Mouse (Mus musculus) ovary, postnatal 14 days (tissue): ENCODE results near the gene Stard13.

Experiments used
- DNase-seq: peaks from one replicate; pipeline ENCODE4 v3.0.0; 2022; ENCODE audit warnings: low spot score

The Stard13 gene

GRCm38 (mm10) chr5:151142671-151143601 lies 90.7 kb downstream of the Stard13 start:
- no peak for DNase-seq

DNA sequence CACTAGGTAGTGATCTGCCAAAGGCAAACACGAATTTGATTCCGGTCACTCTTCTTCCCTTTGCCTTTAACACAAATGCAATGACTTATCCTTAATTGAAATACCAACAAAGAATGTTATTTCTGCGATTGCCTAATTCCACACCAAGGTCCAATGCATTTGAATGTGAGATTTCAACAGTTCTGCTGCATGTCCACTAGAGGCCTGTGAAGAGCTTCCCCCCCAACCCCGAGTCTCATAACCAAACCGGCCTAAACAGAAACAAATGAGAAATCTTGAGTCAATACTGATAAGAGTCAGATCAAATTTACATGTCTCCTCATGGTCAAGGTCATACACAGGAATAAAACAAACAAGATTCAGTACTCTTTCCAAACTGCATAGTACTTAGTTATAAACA lies 91.4 kb downstream of the Stard13 start:
- no peak for DNase-seq

DNA sequence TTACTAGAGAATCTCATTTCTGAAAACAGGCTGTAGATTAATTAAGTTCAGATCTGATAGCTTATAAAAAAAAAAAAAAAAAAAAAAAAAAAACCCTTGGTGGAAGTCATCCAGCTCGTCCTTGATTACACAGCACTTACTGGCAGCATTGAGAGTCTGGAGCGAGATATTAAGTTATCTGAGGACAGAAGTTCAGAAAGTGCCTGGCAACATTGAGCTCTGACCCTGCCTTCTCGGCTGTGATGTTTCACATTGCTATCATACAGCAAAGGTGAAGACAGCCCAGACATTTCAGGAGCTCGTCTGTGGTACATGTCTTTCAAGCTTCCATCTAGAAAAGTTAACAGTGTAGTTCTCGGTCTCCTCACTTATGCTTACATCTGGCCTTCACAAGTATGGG lies 95.7 kb downstream of the Stard13 start:
- no peak for DNase-seq

DNA sequence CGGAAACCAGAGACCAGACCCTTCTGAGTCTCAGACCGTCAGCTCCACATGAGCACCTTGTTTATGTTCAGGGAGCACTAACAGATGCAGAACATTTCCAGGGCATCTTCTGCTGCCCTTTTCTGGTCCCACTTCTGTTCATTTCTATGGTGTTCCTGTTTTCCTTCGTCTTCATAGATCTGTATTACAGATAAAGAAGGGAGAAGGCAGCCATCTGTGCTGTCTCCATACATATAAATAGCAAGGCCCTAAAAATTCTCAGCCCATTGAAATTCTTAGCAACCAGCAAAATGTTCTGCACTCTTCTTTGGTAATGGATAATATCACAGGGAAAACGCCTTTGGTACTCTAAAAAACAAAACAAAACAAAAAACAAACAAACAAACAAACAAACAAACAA lies 96.3 kb downstream of the Stard13 start:
- no peak for DNase-seq

DNA sequence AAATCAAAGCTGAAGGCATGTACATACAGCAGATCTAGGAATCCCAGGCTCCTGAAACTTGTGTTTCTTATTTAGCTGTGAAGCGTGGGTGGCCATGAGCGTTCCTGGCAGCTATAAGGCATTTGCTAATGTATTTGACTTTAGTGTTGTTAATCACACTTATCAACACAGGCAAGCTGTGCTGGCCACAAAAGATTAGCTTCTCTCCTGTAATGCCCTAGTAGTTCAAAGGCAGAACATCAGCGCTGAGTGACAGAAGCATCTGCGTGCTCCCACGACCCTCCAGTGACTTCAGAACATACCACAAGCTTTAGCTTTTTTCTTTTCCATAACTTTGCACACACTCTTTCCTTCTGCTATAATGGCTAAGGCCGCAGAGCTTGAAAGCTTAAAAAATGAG lies 97.7 kb downstream of the Stard13 start:
- DNase-seq: no peak

DNA sequence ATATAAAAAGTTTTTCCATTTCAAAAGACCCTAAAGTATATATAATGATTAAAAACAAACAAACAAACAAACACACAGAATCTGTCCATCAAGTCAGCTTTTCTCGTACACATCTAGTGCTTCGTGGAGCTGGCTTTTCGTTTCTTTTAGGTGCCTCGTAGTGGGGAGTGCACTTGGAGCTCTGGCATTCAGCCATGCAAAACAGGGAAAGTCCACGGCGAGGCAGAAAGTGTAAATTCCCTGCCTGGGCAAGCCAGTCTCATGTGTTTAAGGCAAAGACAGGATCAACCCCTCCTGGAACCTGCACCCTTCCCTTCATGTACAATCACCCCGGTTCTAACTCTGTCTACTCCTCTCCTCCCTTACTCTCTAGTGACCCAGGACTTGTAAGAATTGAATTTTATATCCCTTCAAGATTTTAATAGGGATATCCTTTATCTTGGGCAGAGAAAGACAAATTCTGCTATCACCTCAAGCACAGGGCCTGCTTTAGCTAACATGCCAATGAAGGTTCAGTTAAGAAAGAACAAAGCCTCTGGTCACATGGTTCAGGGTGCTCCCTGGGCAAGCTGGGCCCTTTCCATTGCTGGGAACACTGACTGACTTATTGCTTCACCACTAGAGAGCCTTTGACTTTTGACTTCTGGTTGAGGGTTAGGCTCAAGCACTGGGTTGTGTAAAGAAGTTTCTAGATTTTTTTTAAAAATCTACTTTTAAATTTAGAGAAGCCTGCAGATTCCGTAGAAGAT lies 98.4 kb downstream of the Stard13 start:
- no peak for DNase-seq

DNA sequence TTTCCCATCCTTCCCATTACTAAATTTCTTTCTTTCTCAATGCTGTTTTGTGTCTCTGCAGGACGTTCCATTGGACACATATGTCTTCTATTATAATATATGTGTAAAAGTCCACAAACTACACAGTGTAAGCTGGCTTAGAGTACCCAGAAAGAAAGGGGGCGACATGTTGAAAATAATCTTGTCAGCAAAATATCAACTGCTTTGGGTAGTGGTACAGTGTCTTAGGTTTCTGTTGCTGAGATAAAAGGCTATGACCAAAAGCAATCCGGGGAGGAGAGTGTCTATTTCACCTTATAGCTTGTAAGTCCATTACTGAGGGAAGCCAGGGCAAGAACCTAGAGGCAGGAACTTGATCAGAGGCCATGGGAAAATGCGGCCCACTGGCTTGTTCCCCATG lies 99.4 kb downstream of the Stard13 start:
- DNase-seq: no peak

DNA sequence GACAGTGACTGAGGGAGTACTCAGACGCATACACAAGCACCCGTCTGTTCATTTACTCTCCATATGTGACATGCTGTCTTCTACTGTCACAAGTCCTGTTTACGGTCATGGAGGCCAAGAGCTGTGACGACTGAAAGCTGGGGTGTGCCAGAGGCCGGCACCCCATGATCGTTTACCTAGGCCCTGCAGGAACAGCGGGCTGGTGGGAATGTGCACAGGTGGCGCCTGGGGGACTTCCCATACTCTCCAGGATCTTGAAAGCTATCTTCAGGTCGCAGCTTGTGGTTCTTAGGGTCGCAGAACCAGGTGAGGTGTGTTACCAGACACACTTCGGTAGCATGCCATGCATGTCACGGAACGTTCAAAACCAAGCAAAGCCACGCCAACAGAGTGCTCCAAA lies 99.9 kb downstream of the Stard13 start:
- no peak for DNase-seq

DNA sequence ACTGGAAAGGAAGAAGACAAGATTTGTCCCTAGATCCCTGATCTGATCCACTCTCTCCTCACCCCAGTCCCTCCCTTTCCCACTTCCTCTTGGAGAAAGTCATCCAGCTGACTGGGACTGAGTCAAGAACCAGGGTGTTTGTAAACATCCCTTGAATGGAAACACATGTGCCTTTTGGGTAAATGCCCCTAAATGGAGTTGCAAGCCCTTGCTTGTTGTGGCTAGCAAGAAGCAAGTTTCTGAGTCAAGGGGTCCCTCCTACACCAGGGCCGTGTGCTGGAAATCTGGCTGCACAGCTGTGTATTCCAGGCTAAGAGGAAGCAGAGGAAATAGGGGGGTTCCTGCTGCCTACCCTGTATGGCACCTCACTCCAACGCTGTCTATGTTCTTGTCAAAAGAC lies 103.9 kb downstream of the Stard13 start:
- DNase-seq: no peak

- no peak for DNase-seq
These were observed 106.3 kb downstream of the Stard13 start for GRCm38 (mm10) chr5:151127298-151127717.

DNA sequence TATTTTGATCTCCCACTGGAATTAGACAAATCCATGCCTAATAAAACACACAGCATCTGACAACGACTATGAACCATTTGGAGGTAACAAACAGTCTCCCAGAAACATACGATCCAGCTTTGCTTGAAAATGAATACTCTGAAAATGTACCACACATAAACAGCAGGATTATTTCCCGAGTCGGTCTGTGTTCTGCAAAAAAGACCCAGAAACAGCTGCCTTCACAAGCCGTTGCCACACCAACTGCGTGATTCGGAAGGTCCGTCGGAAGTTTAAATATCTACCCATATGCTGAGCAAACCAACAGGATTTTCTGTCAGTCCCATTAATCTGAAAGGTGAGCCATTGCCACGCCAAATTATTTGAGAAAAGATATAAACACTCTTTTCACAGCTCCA lies 107.0 kb downstream of the Stard13 start:
- DNase-seq: no peak

DNA sequence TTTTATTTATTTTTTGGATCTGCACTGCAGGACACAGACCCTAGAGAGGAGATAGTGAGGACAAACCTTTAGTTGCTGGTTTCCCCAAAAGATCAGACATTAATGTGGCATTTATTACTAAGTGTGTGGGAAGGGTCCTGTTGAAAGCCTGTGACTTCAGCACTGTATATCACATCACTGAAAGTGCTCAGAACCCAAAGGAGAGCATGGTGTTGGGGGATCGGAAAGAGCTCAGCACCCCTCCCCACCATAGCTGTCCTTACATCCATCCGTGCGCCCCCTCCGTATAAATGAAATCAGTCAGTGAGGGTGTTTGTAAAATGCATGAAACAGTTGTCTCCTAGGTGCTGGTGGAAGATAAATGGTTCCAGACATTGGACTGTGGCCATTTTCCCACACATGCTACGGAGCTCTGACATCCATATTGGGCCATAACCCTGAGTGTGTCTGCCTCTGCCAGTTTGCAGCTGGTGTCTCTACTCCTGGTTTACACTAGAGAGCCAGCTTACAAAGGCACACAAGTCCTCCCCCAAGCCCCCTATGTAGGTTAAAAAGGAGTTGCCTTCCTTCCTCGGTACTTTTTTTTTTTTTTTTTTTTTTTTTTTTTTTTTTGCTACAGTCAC lies 107.5 kb downstream of the Stard13 start:
- DNase-seq: no peak

DNA sequence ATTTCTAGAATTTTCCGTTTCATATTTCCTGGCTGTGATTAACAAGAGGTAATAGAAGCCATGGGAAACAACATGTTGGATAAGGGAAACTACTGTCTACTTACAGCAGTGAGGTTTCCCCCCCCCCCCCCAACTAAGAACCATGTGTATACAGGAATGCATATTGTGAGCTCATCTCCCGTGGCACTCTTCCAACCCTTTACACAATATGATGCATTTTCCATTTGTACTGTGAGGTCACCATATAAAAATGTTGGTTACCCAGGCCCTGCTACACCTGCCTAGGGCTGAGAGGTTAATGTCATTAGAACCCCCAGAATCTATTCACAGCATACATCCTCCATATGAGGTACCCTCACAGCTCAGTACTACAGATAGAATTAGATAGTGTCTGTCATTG lies 115.8 kb downstream of the Stard13 start:
- DNase-seq: no peak

- DNase-seq: no peak
These were observed 117.3 kb downstream of the Stard13 start for GRCm38 (mm10) chr5:151116192-151116887.

GRCm38 (mm10) chr5:151112743-151113142 lies 120.9 kb downstream of the Stard13 start:
- no peak for DNase-seq

DNA sequence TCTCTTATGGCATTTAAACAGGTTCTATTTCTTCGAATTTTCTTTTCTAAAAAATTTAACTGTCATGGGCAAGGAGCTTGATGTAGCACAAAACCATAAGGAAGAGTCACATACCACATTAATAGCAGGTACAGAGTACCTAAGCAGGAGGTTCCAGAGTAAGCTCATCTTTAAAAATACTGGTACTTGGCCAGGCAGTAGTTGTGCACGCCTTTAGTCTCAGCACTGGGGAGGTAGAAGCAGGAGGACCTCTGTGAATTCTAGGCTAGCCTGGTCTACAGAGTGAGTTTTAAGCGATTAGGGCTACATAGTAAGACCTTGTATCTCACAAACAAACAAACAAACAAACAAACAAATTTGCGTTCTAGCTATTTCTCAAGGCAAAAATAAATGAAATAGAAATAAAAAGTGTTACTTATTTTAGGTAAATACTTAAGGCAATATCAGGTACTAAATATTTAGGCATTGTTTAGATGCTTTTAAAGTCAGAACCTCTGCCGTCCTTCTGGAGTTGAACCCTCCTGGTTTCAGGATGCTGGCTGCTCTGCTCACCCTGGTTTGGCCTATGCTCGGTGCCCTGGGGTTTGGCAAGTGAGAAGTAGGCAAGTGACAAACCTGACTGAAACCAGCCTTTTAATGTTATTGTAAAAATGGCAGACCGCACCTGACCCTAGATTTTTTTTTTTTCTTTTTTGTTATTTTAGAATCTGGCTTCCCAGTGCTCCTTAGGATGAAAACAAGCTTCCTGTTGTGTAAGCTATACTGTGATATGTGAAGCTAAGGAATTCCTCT lies 122.4 kb downstream of the Stard13 start:
- no peak for DNase-seq

DNA sequence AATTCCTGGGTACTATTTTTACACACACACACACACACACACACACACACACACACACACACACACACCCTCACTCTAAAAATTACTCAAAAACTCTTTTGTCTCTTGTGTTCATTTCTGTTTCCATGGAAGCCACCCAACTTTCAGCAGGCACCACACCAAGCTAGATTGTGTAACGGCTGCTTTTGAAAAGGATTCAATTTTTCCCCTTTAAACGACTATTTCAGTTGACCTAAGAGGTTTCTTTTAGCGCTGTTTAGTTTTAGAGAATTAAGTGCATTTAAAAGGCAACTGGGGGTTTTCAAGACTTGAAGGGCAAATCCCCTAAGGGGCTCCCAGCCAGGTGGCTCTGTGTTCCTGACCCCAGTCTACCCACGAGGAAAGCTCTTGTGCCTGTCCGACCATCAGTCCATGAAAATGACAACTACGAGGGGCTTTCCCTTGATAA lies 123.2 kb downstream of the Stard13 start:
- DNase-seq: peak; percentile 27

GRCm38 (mm10) chr5:151109822-151110221 lies 123.8 kb downstream of the Stard13 start:
- no peak for DNase-seq

DNA sequence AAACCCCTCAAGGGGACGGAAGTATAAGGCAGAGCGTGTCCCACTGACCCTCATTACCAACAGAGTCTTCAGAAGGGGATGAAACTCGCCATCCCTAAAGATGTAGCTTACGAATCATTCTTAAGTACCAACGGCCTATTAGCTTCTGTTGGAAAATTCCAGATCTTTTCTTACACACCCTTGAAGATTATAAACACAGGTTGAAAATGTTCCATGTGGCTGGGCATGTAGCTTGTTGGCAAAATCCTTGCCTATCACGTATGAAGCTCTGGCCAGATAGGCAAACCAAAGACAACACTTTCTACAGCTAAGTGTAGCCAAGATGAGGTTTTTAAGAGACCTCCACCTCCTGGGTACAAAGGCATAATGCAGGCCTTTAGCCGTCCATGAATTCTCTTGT lies 124.7 kb downstream of the Stard13 start:
- no peak for DNase-seq

- no peak for DNase-seq
These were observed 125.2 kb downstream of the Stard13 start for GRCm38 (mm10) chr5:151108291-151108897.

- no peak for DNase-seq
These were observed 126.8 kb downstream of the Stard13 start for GRCm38 (mm10) chr5:151106841-151107240.
